Mouse (Mus musculus): Measurements from ENCODE around the gene Pole2. TPM values are rescaled to one million over a fixed set of nuclear protein-coding genes. Genes with fewer than 3 reads are reported as not detected.

The Pole2 gene
- polyA plus RNA-seq, 2 experiments = 26.3 to 37.1 TPM

GRCm38 (mm10) chr12:69186811-69187471 is 41.1 kb downstream of the Pole2 start:
- Histone ChIP-seq H3K36me3 (ENCODE audit: control insufficient read depth, insufficient read depth, low read length) (peaks cover 51% of the 10 kb centered on the region), H3K9me3 (ENCODE audit: control insufficient read depth, low read length) (no peaks in the 10 kb centered on the region), H3K27ac (replicated peaks; ENCODE audit: low read depth, low read length) (no peak overlapping the region), H3K4me2 (replicated peaks; ENCODE audit: low read depth, low read length, severe bottlenecking) (no peak overlapping the region), H3K4me3 (replicated peaks; ENCODE audit: low read length) (no peak overlapping the region), H3K27me3 (ENCODE audit: control insufficient read depth, insufficient read depth, low read length) (no peaks in the 10 kb centered on the region), H3K4me1 (ENCODE audit: control insufficient read depth, insufficient read depth, low read length) (peaks cover 13% of the 10 kb centered on the region), H3K9ac (ENCODE audit: low read depth, low read length, severe bottlenecking) (no peak overlapping the region)
- TF ChIP-seq POLR2A (IDR thresholded peaks at IDR 0.05; ENCODE audit: borderline replicate concordance, extremely low read depth, insufficient read depth, insufficient read length) = no peak
- ATAC-seq (ENCODE audit: low FRiP score, low read depth) (no peak), DNase-seq (ENCODE audit: low spot score) (no peak)
- WGBS = 70% methylated on average over 5 of the region's 5 CpGs

GRCm38 (mm10) chr12:69185371-69185770 is 42.6 kb downstream of the Pole2 start:
- H3K4me2 ChIP-seq (replicated peaks; ENCODE audit: low read depth, low read length, severe bottlenecking) = peak overlapping the region; percentile 89
- ATAC-seq (ENCODE audit: low FRiP score, low read depth) = no peak
- WGBS = 80% methylated on average over 7 of the region's 7 CpGs
- H3K4me3 ChIP-seq (replicated peaks; ENCODE audit: low read length) = peak overlapping the region; percentile 65
- no peak for DNase-seq (ENCODE audit: low spot score)
- no peaks in the 10 kb centered on the region for H3K27me3 ChIP-seq (ENCODE audit: control insufficient read depth, insufficient read depth, low read length)
- no peak overlapping the region for H3K27ac ChIP-seq (replicated peaks; ENCODE audit: low read depth, low read length)
- peak overlapping the region; percentile 90 for H3K9ac ChIP-seq (ENCODE audit: low read depth, low read length, severe bottlenecking)
- H3K9me3 ChIP-seq (ENCODE audit: control insufficient read depth, low read length) = no peaks in the 10 kb centered on the region
- H3K36me3 ChIP-seq (ENCODE audit: control insufficient read depth, insufficient read depth, low read length) = peaks cover 49% of the 10 kb centered on the region
- peaks cover 13% of the 10 kb centered on the region for H3K4me1 ChIP-seq (ENCODE audit: control insufficient read depth, insufficient read depth, low read length)
- TF ChIP-seq POLR2A (IDR thresholded peaks at IDR 0.05; ENCODE audit: borderline replicate concordance, extremely low read depth, insufficient read depth, insufficient read length) = no peak

- H3K9ac ChIP-seq (ENCODE audit: low read depth, low read length, severe bottlenecking) = peak overlapping the region; percentile 90
- H3K9me3 ChIP-seq (ENCODE audit: control insufficient read depth, low read length) = no peaks in the 10 kb centered on the region
- peaks cover 42% of the 10 kb centered on the region for H3K36me3 ChIP-seq (ENCODE audit: control insufficient read depth, insufficient read depth, low read length)
- peak overlapping the region; percentile 65 for H3K4me3 ChIP-seq (replicated peaks; ENCODE audit: low read length)
- H3K27me3 ChIP-seq (ENCODE audit: control insufficient read depth, insufficient read depth, low read length) = no peaks in the 10 kb centered on the region
- H3K4me1 ChIP-seq (ENCODE audit: control insufficient read depth, insufficient read depth, low read length) = peaks cover 13% of the 10 kb centered on the region
- no peak for TF ChIP-seq POLR2A (IDR thresholded peaks at IDR 0.05; ENCODE audit: borderline replicate concordance, extremely low read depth, insufficient read depth, insufficient read length)
- DNase-seq (ENCODE audit: low spot score) = peak; percentile 20
- peak overlapping the region; percentile 80 for H3K27ac ChIP-seq (replicated peaks; ENCODE audit: low read depth, low read length)
- ATAC-seq (ENCODE audit: low FRiP score, low read depth) = peak; percentile 45
- peak overlapping the region; percentile 89 for H3K4me2 ChIP-seq (replicated peaks; ENCODE audit: low read depth, low read length, severe bottlenecking)
- WGBS = 4% methylated on average over 45 of the region's 86 CpGs
These were observed 43.4 kb downstream of the Pole2 start for GRCm38 (mm10) chr12:69184342-69185295.

- DNase-seq (ENCODE audit: low spot score) (peak; percentile 100), ATAC-seq (ENCODE audit: low FRiP score, low read depth) (peak; percentile 99)
- peaks cover 35% of the 10 kb centered on the region for H3K36me3 ChIP-seq (ENCODE audit: control insufficient read depth, insufficient read depth, low read length)
- WGBS = under 1% methylated on average over 62 of the region's 84 CpGs
- peak within 1 kb of the TSS; percentile 89 for H3K4me2 ChIP-seq (replicated peaks; ENCODE audit: low read depth, low read length, severe bottlenecking)
- H3K4me3 ChIP-seq (replicated peaks; ENCODE audit: low read length) = peak within 1 kb of the TSS; percentile 65
- peak within 1 kb of the TSS; percentile 80 for H3K27ac ChIP-seq (replicated peaks; ENCODE audit: low read depth, low read length)
- TF ChIP-seq POLR2A (IDR thresholded peaks at IDR 0.05; ENCODE audit: borderline replicate concordance, extremely low read depth, insufficient read depth, insufficient read length) = peak; percentile 95; the same call in 1 of the 2 replicates
- no peaks in the 10 kb centered on the region for H3K27me3 ChIP-seq (ENCODE audit: control insufficient read depth, insufficient read depth, low read length)
- H3K9ac ChIP-seq (ENCODE audit: low read depth, low read length, severe bottlenecking) = peak within 1 kb of the TSS; percentile 90
- H3K4me1 ChIP-seq (ENCODE audit: control insufficient read depth, insufficient read depth, low read length) = peaks cover 13% of the 10 kb centered on the region
- H3K9me3 ChIP-seq (ENCODE audit: control insufficient read depth, low read length) = no peaks in the 10 kb centered on the region
These were observed 44.2 kb downstream of the Pole2 start, which contains the start of the genes Rpl36al and Mgat2 for GRCm38 (mm10) chr12:69183583-69184308. Gene Rpl36al (minus strand): TSS chr12:69184083. Gene Mgat2 (plus strand): TSS chr12:69184157.

- Histone ChIP-seq H3K4me3 (replicated peaks; ENCODE audit: low read length) (no peak overlapping the region), H3K27ac (replicated peaks; ENCODE audit: low read depth, low read length) (no peak overlapping the region), H3K27me3 (ENCODE audit: control insufficient read depth, insufficient read depth, low read length) (no peaks in the 10 kb centered on the region), H3K4me2 (replicated peaks; ENCODE audit: low read depth, low read length, severe bottlenecking) (no peak overlapping the region), H3K4me1 (ENCODE audit: control insufficient read depth, insufficient read depth, low read length) (peaks cover 11% of the 10 kb centered on the region), H3K9me3 (ENCODE audit: control insufficient read depth, low read length) (no peaks in the 10 kb centered on the region), H3K36me3 (ENCODE audit: control insufficient read depth, insufficient read depth, low read length) (peaks cover 22% of the 10 kb centered on the region), H3K9ac (ENCODE audit: low read depth, low read length, severe bottlenecking) (no peak overlapping the region)
- WGBS = 90% methylated on average over 4 of the region's 4 CpGs
- ATAC-seq (ENCODE audit: low FRiP score, low read depth) = no peak
- DNase-seq (ENCODE audit: low spot score) = no peak
- TF ChIP-seq POLR2A (IDR thresholded peaks at IDR 0.05; ENCODE audit: borderline replicate concordance, extremely low read depth, insufficient read depth, insufficient read length) = no peak
These were observed 46.2 kb downstream of the Pole2 start for GRCm38 (mm10) chr12:69181800-69182199.

Data from limb, embryonic 14.5 days (tissue).